Mouse (Mus musculus) lung, postnatal 4 days (tissue): ENCODE results near the gene Lipc.
A peak's percentile ranks its signal among the peaks of the same experiment; 100 is the strongest.

ENCODE experiments used
- DNase-seq, 2 experiments: peaks; one replicate each; pipeline ENCODE4 v3.0.0; 2021

The Lipc gene

GRCm38 (mm10) chr9:70911163-70911562, 40.9 kb downstream of the Lipc start:
- DNase-seq, result no peak

GRCm38 (mm10) chr9:70910351-70910750, 41.7 kb downstream of the Lipc start:
- DNase-seq, result no peak

- DNase-seq, result no peak
Measured at GRCm38 (mm10) chr9:70902821-70903730, 49.0 kb downstream of the Lipc start.

GRCm38 (mm10) chr9:70894201-70894600, 57.8 kb downstream of the Lipc start:
- DNase-seq, result no peak

GRCm38 (mm10) chr9:70893526-70893925, 58.5 kb downstream of the Lipc start:
- no peak for DNase-seq

- no peak for DNase-seq
Measured at GRCm38 (mm10) chr9:70892627-70893026, 59.4 kb downstream of the Lipc start.

- DNase-seq, result peak; percentile 46 to 49
Measured at GRCm38 (mm10) chr9:70891431-70892133, 60.4 kb downstream of the Lipc start.

- DNase-seq, result no peak
Measured at GRCm38 (mm10) chr9:70890736-70891135, 61.3 kb downstream of the Lipc start.

- no peak for DNase-seq
Measured at GRCm38 (mm10) chr9:70888969-70889368, 63.1 kb downstream of the Lipc start.

- no peak for DNase-seq
Measured at GRCm38 (mm10) chr9:70888556-70888955, 63.5 kb downstream of the Lipc start.

- no peak for DNase-seq
Measured at GRCm38 (mm10) chr9:70881982-70882381, 70.0 kb downstream of the Lipc start.

- DNase-seq, result no peak
Measured at GRCm38 (mm10) chr9:70878823-70879222, 73.2 kb downstream of the Lipc start.

- DNase-seq, result no peak
Measured at GRCm38 (mm10) chr9:70878157-70878556, 73.9 kb downstream of the Lipc start.

GRCm38 (mm10) chr9:70875490-70875889, 76.5 kb downstream of the Lipc start:
- no peak for DNase-seq

GRCm38 (mm10) chr9:70875059-70875458, 77.0 kb downstream of the Lipc start:
- DNase-seq, result no peak

- no peak for DNase-seq
Measured at GRCm38 (mm10) chr9:70872675-70873074, 79.4 kb downstream of the Lipc start.

GRCm38 (mm10) chr9:70870326-70870725, 81.7 kb downstream of the Lipc start:
- no peak for DNase-seq

- DNase-seq, result no peak
Measured at GRCm38 (mm10) chr9:70869169-70869873, 82.7 kb downstream of the Lipc start.

GRCm38 (mm10) chr9:70867381-70867780, 84.6 kb downstream of the Lipc start:
- DNase-seq, result no peak

- no peak for DNase-seq
Measured at GRCm38 (mm10) chr9:70864039-70864438, 88.0 kb downstream of the Lipc start.

- DNase-seq, result peak; percentile 57 to 81
Measured at GRCm38 (mm10) chr9:70863299-70863698, 88.7 kb downstream of the Lipc start.

- DNase-seq, result no peak
Measured at GRCm38 (mm10) chr9:70859233-70859632, 92.8 kb downstream of the Lipc start.

- peak; percentile 51 to 75 for DNase-seq
Measured at GRCm38 (mm10) chr9:70855868-70856267, 96.2 kb downstream of the Lipc start.
